Mouse (Mus musculus) embryonic facial prominence, embryonic 14.5 days (tissue): ENCODE results near the gene Gm5478. TPM values are rescaled to one million over a fixed set of nuclear protein-coding genes. Genes with fewer than 3 reads are reported as not detected.
"Not testable (repeated sequence)": the region's sequence is repeated elsewhere in the genome, so short reads cannot be mapped to it uniquely, and the experiment has no call there.

Source experiments
- ATAC-seq: fragments of 200-750 bp; cut with Nextera tagmentation; 2 replicates; pipeline ENCODE4 v1.8.0; 2017; ENCODE audit warnings: low read depth, moderate number of reproducible peaks, moderate TSS enrichment
- DNase-seq: peaks from one replicate; pipeline ENCODE4 v3.0.0-alpha.2; 2015; ENCODE audit warnings: low spot score
- H3K27ac ChIP-seq: fragments of 300-500 bp; sonication (generic); replicated peaks from 2 replicates; pipeline ENCODE4 v1.5.1; 2014; ENCODE audit warnings: low read depth, mild to moderate bottlenecking, low read length, moderate library complexity
- H3K27me3 ChIP-seq: fragments of 300-500 bp; sonication (generic); replicated peaks from 2 replicates; pipeline ENCODE4 v1.6.1; 2014; ENCODE audit warnings: low read length; ENCODE audit not compliant: control insufficient read depth, insufficient read depth
- H3K36me3 ChIP-seq: fragments of 300-500 bp; sonication (generic); 2 replicates; pipeline ENCODE4 v1.6.1; 2014; ENCODE audit warnings: low read length, mixed read lengths; ENCODE audit not compliant: control insufficient read depth, insufficient read depth
- H3K4me1 ChIP-seq: fragments of 300-500 bp; sonication (generic); 2 replicates; pipeline ENCODE4 v1.6.1; 2014; ENCODE audit warnings: antibody characterized with exemption, low read length; ENCODE audit not compliant: control insufficient read depth, insufficient read depth
- H3K4me2 ChIP-seq: fragments of 300-500 bp; sonication (generic); 2 replicates; pipeline ENCODE4 v1.6.1; 2014; ENCODE audit warnings: low read depth, mild to moderate bottlenecking, low read length, moderate library complexity, mixed read lengths
- H3K4me3 ChIP-seq: fragments of 300-500 bp; sonication (generic); 2 replicates; pipeline ENCODE4 v1.5.1; 2014; ENCODE audit warnings: low read depth, mild to moderate bottlenecking, low read length
- H3K9ac ChIP-seq: fragments of 300-500 bp; sonication (generic); 2 replicates; pipeline ENCODE4 v1.6.1; 2014; ENCODE audit warnings: low read depth, mild to moderate bottlenecking, low read length, moderate library complexity, mixed read lengths
- H3K9me3 ChIP-seq: fragments of 300-500 bp; sonication (generic); 2 replicates; pipeline ENCODE4 v1.6.1; 2016; ENCODE audit warnings: low read length; ENCODE audit not compliant: control insufficient read depth
- WGBS: fragments of 180-500 bp; shearing (Covaris S2); extraction: QIAGEN DNeasy Blood & Tissue Kit; methylation state at CpG from one replicate; pipeline ENCODE4 v1.1.7; 2014; 5-methylcytosine and 5-hydroxymethylcytosine counted together
- polyA plus RNA-seq: library from polyadenylated mRNA; unstranded; fragments of >200 nt; fragmentation: Nextera tagmentation; extraction: Ambion mirVana; gene quantifications from 2 replicates; pipeline ENCODE4 v1.2.1, GENCODE M21; 2014

The Gm5478 gene
- not detected in 2 replicates for polyA plus RNA-seq

DNA sequence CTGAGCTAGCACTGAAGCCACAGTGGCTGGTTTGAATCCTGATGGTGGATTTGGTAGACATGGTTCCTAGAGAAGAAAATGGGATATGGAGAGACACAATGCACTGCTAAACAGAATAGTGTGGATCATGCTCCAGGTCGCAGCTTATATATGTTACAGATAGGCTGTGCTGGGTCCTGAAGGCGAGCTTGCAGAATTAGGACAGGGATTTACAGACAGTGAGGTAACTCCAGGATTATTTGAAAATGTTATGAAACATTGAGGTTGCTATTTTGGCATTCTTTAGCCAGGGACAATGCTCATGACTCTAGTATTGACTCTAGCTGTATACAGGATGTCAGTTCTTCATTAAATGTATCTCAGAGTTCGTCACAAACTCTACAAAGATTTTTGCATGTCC is at the start of gene Gm5478:
Gene Gm5478, minus strand, starts transcription at position 101 of the 400 bp plus-strand sequence.
- Histone ChIP-seq H3K27ac (no peak within 1 kb of the TSS), H3K4me2 (no peak within 1 kb of the TSS), H3K36me3 (no peaks in the 10 kb centered on the region), H3K4me3 (no peak within 1 kb of the TSS), H3K9ac (no peak within 1 kb of the TSS), H3K9me3 (no peaks in the 10 kb centered on the region), H3K27me3 (no peaks in the 10 kb centered on the region), H3K4me1 (no peaks in the 10 kb centered on the region)
- DNase-seq, result no peak
- no peak for ATAC-seq
- WGBS, result 79% methylated on average over 3 of the region's 3 CpGs

DNA sequence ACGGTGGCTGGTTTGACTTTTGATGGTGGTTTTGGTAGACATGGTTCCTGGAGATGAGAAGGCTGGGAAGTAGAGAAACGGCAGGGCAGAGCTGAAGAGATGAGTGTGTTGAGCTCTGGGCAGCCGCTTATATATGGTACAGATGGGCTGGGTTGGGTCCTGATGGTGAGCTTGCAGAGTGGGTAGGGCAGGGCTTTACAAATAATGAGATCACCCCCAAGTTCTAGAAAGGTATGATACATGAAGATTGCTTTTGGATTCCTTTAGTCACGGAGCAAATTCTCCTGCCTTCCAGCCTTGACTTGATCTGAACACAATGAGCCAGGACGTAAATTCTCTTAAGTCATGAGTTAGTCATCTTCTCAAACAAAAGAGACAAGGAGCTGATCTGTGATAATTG is 47.0 kb upstream of the Gm5478 start, which contains the start of gene Krt6a:
Gene Krt6a, minus strand, starts transcription at position 101 of the 400 bp plus-strand sequence.
- Histone ChIP-seq H3K4me3 (no peak within 1 kb of the TSS), H3K4me2 (no peak within 1 kb of the TSS), H3K9me3 (no peaks in the 10 kb centered on the region), H3K9ac (no peak within 1 kb of the TSS), H3K36me3 (no peaks in the 10 kb centered on the region), H3K27me3 (no peaks in the 10 kb centered on the region), H3K4me1 (no peaks in the 10 kb centered on the region; the same call in 1 of the 2 replicates), H3K27ac (no peak within 1 kb of the TSS)
- ATAC-seq, result no peak
- DNase-seq, result no peak
- 69% methylated on average over 5 of the region's 5 CpGs for WGBS

DNA sequence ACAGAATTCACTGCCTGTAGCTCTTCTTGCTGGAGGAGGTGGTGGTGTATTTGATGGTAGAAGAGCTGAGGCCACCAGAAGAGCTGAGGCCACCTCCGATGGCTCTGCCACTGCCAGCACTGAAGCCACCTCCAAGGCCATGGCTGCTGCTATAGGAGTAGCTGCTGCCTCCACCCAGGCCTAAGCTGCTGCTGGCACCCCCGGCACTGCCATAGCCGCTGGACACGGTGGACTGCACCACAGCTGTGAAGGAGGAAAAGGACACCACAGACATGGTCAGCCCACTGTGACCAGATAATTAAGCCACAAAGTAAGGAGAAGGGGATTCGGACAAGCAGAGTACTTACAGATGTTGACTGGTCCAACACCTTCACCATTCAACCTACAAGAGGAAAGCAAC is 43.3 kb upstream of the Gm5478 start:
- 92% methylated on average over 5 of the region's 5 CpGs for WGBS
- H3K9ac ChIP-seq, ATAC-seq, H3K27me3 ChIP-seq, H3K4me3 ChIP-seq, H3K4me1 ChIP-seq, H3K4me2 ChIP-seq, H3K36me3 ChIP-seq, H3K9me3 ChIP-seq, H3K27ac ChIP-seq, DNase-seq: not testable (repeated sequence)

DNA sequence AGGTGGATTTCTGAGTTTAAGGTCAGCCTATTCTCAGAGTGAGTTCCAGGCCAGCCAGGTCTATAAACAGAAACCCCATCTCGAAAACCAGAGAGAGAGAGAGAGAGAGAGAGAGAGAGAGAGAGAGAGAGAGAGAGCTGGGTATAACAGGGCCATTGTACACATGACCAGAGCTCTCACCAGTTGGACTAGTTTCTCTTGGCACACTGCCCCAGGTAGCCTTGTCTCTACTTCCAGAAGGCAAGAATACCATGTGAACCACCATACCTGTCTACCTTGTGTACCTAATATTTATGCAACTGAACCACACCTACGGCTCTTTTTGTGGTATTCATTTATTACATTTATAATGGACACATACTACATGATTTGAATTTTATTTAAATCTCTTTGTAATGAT is 41.0 kb upstream of the Gm5478 start:
- H3K4me2 ChIP-seq, result no peak overlapping the region
- H3K4me3 ChIP-seq, result no peak overlapping the region
- no peaks in the 10 kb centered on the region for H3K36me3 ChIP-seq
- H3K27me3 ChIP-seq, result no peaks in the 10 kb centered on the region
- WGBS, result 65% methylated on average over 2 of the region's 2 CpGs
- no peaks in the 10 kb centered on the region for H3K4me1 ChIP-seq
- ATAC-seq (no peak), DNase-seq (peak; percentile 55)
- H3K9me3 ChIP-seq, result no peaks in the 10 kb centered on the region
- H3K9ac ChIP-seq, result no peak overlapping the region
- H3K27ac ChIP-seq, result no peak overlapping the region

DNA sequence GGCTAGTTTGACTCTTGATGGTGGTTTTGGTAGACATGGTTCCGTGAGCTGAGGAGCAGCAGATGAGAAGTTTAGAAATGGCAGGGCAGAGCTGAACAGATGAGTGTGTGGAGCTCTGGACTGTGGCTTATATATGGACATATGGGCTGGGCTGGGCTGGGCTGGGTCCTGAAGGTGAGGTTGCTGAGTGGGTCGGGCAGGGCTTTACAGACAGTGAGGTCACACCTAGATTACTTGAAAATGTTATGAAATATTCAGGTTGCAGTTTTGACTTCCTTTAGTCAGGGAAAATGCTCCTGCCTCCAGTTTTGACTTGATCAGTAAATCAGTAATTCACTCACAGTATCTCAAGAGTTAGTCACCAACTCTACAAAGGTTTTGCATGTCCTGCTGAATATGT is 33.0 kb upstream of the Gm5478 start, which contains the start of gene Krt6b:
Gene Krt6b, minus strand, starts transcription at position 101 of the 400 bp plus-strand sequence.
- ATAC-seq (no peak), DNase-seq (no peak)
- WGBS, result 84% methylated on average over 2 of the region's 2 CpGs
- Histone ChIP-seq H3K4me1 (no peaks in the 10 kb centered on the region), H3K27me3 (no peaks in the 10 kb centered on the region), H3K27ac (no peak within 1 kb of the TSS), H3K9ac (no peak within 1 kb of the TSS), H3K4me3 (no peak within 1 kb of the TSS), H3K4me2 (no peak within 1 kb of the TSS), H3K9me3 (no peaks in the 10 kb centered on the region), H3K36me3 (no peaks in the 10 kb centered on the region)

DNA sequence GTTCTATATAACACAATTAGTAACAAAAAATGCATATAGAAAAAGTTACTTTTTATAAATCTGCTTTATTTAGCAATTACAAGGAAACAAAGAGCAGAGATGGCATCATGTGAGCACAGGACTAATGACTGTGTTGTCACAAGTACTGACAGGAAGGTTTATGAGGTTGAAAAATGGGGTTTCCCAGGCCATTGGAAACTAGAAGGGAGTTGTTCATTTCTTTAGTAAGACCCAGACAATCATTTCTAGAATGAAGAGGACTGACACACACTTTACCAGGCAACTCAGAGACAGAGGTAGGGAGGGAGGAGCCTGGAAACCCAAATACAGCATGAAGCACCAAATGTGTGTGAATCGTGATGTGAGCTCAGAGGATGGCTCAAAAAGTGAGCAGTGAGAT is 28.8 kb upstream of the Gm5478 start:
- Histone ChIP-seq H3K4me1 (no peaks in the 10 kb centered on the region), H3K9ac (no peak overlapping the region), H3K4me3 (no peak overlapping the region), H3K36me3 (no peaks in the 10 kb centered on the region), H3K27me3 (no peaks in the 10 kb centered on the region), H3K9me3 (no peaks in the 10 kb centered on the region), H3K27ac (no peak overlapping the region), H3K4me2 (no peak overlapping the region)
- no peak for ATAC-seq
- DNase-seq, result no peak
- 91% methylated on average over 1 of the region's 1 CpGs for WGBS

DNA sequence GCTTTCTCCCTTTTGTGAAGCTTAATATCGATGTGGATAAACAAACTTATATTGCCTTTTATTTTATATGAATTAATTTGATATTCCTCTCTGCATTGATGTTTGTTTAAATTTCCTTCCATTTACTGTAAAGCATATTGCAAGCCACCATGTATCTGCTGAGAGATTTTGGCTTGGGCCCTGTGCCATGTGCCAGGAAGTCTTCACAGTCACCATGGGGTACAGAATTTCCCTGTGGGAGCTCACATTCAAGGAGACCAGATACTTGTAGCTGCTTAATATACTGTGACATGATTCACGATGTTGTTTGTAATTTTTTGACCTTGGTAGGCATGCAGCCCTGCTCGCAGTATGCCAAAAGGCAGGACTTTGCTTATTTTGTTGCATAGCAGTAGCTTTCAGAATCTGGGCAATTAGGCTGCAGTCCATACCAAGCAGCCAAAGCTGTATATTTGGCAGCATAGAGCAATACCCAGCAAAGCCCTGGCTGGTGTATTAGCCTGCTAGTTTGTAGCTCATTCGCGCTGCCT is 5.6 kb upstream of the Gm5478 start:
- no peak overlapping the region for H3K4me2 ChIP-seq
- H3K4me1 ChIP-seq, result no peaks in the 10 kb centered on the region
- ATAC-seq (no peak), DNase-seq (no peak)
- no peaks in the 10 kb centered on the region for H3K9me3 ChIP-seq
- no peak overlapping the region for H3K4me3 ChIP-seq
- H3K9ac ChIP-seq, result no peak overlapping the region
- H3K27me3 ChIP-seq, result no peaks in the 10 kb centered on the region
- no peaks in the 10 kb centered on the region for H3K36me3 ChIP-seq
- no peak overlapping the region for H3K27ac ChIP-seq
- WGBS, result 90% methylated on average over 5 of the region's 5 CpGs

DNA sequence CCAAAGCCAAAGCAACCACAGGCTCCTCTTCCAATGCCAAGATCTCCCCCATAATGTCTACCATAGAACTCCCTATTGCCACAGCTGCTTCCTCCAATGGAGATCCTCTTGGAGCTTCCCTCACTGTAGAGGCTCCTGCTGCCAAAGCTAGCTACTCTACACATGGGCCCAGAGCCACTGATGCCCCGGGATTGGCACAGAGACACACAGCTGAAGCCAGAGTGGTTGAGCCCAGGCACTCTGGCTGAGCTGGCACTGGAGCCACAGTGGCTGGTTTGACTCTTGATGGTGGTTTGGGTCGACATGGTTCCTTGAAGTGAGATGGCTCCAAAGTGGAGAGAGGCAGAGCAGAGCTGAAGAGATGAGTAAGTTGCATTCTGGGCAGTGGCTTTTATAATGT is 19.3 kb downstream of the Gm5478 start, which contains the start of gene Gm5414:
Gene Gm5414, minus strand, starts transcription at position 305 of the 400 bp plus-strand sequence.
- no peak within 1 kb of the TSS for H3K9ac ChIP-seq
- H3K36me3 ChIP-seq, result no peaks in the 10 kb centered on the region
- no peak for ATAC-seq

DNA sequence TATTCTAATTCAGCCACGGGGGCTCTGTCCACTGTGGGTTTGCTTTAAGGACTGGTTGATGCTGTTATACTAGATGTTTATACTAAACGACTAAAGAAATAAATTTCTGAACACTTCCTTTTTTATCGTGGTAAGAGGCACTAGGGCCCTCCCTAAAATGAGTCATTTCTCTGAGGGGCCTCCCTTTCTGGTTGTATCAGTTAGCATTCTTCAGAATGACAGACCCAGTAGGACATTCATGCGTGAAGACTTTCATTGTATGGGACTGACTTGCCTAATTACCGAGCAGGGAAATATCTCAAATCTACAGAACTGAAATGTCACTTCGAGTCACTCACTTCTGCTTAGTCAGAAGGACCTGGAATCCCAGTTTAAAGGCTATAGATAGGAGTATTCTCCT is 48.1 kb downstream of the Gm5478 start:
- Histone ChIP-seq H3K27me3 (no peaks in the 10 kb centered on the region), H3K9ac (no peak overlapping the region), H3K27ac (no peak overlapping the region), H3K4me1 (no peaks in the 10 kb centered on the region), H3K4me3 (no peak overlapping the region), H3K4me2 (no peak overlapping the region), H3K36me3 (no peaks in the 10 kb centered on the region), H3K9me3 (no peaks in the 10 kb centered on the region)
- ATAC-seq, result no peak; the same call in 1 of the 2 replicates
- peak; percentile 48 for DNase-seq
- 52% methylated on average over 6 of the region's 6 CpGs for WGBS

More for the DNA sequence above, 19.3 kb downstream of the Gm5478 start, which contains the start of gene Gm5414:
- no peaks in the 10 kb centered on the region for H3K27me3 ChIP-seq
- no peaks in the 10 kb centered on the region for H3K9me3 ChIP-seq
- 82% methylated on average over 2 of the region's 2 CpGs for WGBS
- no peak for DNase-seq
- H3K4me2 ChIP-seq, result no peak within 1 kb of the TSS
- H3K27ac ChIP-seq, result no peak within 1 kb of the TSS
- no peak within 1 kb of the TSS for H3K4me3 ChIP-seq
- no peaks in the 10 kb centered on the region for H3K4me1 ChIP-seq
